Mouse (Mus musculus): ENCODE data around the gene Cxcr6. TPM values are rescaled to one million over a fixed set of nuclear protein-coding genes. Genes with fewer than 3 reads are reported as not detected.

Cxcr6 gene
- polyA plus RNA-seq, 2 experiments = 0.04 to 0.18 TPM

DNA sequence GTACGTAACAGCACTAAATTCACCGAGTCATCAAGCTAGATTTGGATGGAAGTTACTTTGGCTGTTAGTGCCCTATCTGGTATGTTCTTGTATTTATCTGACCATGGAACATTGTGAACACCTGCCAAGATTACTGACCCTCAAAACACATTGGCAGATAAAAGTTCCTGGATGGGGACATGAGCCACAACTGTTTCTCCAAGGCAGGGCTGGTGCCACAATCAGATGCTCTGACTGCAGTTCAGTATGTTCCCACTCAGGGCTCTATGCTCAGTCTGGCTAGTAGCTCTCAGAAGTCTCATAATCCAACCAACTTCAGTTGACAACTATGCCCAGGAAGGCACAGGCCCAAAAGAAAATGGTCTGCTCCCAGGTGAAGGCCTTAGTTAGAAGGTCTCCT is 3.9 kb upstream of the Cxcr6 start:
- Histone ChIP-seq H3K9me3 (ENCODE audit: control insufficient read depth, low read length) (no peaks in the 10 kb centered on the region), H3K27me3 (ENCODE audit: control insufficient read depth, insufficient read depth, low read length) (no peaks in the 10 kb centered on the region), H3K4me2 (ENCODE audit: low read depth) (no peak overlapping the region), H3K27ac (no peak overlapping the region), H3K9ac (replicated peaks) (no peak overlapping the region), H3K4me3 (ENCODE audit: insufficient read depth in 1 of 2, low read depth in 2 of 2, low read length in 2 of 2) (no peak overlapping the region), H3K4me1 (replicated peaks; ENCODE audit: control insufficient read depth in 2 of 2, insufficient read depth in 2 of 2, low read length in 1 of 2) (no peaks in the 10 kb centered on the region), H3K36me3 (replicated peaks; ENCODE audit: control insufficient read depth, insufficient read depth, low read depth) (peaks cover 3% of the 10 kb centered on the region)
- TF ChIP-seq CTCF (IDR thresholded peaks at IDR 0.05; ENCODE audit: low read depth) (no peak), EP300 (IDR thresholded peaks at IDR 0.05; ENCODE audit: low read depth) (no peak)
- no peak for DNase-seq (ENCODE audit: low read depth in 3 of 3, low spot score in 3 of 3)
- no peak for ATAC-seq (ENCODE audit: insufficient read depth)
- WGBS (ENCODE audit: insufficient replicate concordance) = 67% methylated on average over 2 of the region's 2 CpGs

DNA sequence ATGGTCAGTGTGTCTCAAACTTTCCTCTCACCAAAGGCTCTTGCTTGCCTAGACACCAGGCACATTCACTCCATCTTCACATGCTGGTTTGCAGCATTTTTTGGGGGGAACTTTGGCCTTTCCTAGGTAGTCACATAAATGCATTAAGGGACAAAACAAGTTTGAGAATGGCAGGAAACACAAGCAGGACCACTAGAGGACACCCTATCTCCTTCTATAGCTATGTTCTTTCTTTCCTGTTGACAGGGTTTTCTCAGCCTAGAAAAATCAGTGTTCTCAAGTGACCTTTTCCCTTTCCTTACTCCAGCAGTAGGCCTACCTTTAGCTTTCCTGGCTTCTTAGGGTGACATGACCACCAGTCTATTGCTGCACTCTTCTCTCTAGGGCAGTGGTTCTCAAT is 3.4 kb upstream of the Cxcr6 start:
- Histone ChIP-seq H3K27me3 (ENCODE audit: control insufficient read depth, insufficient read depth, low read length) (no peaks in the 10 kb centered on the region), H3K9ac (replicated peaks) (no peak overlapping the region), H3K27ac (no peak overlapping the region), H3K9me3 (ENCODE audit: control insufficient read depth, low read length) (no peaks in the 10 kb centered on the region), H3K4me1 (replicated peaks; ENCODE audit: control insufficient read depth in 2 of 2, insufficient read depth in 2 of 2, low read length in 1 of 2) (no peaks in the 10 kb centered on the region), H3K4me2 (ENCODE audit: low read depth) (no peak overlapping the region), H3K36me3 (replicated peaks; ENCODE audit: control insufficient read depth, insufficient read depth, low read depth) (peaks cover 3% of the 10 kb centered on the region), H3K4me3 (ENCODE audit: insufficient read depth in 1 of 2, low read depth in 2 of 2, low read length in 2 of 2) (no peak overlapping the region)
- DNase-seq (ENCODE audit: low read depth in 3 of 3, low spot score in 3 of 3) (no peak), ATAC-seq (ENCODE audit: insufficient read depth) (no peak)
- TF ChIP-seq CTCF (IDR thresholded peaks at IDR 0.05; ENCODE audit: low read depth) (no peak), EP300 (IDR thresholded peaks at IDR 0.05; ENCODE audit: low read depth) (no peak)

DNA sequence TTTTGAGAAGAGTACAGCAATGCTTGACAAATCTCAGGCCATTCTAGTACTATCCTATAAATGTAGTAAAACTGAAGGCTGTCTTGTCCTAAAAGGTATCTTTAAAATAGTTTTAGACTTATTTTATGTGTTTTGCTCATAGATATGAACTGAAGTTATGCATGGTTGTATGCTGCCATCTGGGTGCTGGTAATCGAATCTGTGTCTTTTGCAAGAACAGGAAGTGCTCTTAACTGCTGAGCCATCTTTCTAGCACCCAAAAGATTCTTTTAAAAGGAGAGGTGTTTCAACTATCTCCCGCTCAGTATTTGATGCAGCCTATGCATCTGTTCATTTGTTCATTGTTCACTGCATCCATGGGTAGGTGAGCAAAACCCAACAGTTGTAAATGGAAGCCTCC is 1.0 kb upstream of the Cxcr6 start:
- H3K4me2 ChIP-seq (ENCODE audit: low read depth) = no peak overlapping the region
- H3K36me3 ChIP-seq (replicated peaks; ENCODE audit: control insufficient read depth, insufficient read depth, low read depth) = peaks cover under 1% of the 10 kb centered on the region; the same call in 1 of the 2 replicates
- H3K27ac ChIP-seq = no peak overlapping the region
- no peak overlapping the region for H3K4me3 ChIP-seq (ENCODE audit: insufficient read depth in 1 of 2, low read depth in 2 of 2, low read length in 2 of 2)
- no peaks in the 10 kb centered on the region for H3K4me1 ChIP-seq (replicated peaks; ENCODE audit: control insufficient read depth in 2 of 2, insufficient read depth in 2 of 2, low read length in 1 of 2)
- TF ChIP-seq CTCF (IDR thresholded peaks at IDR 0.05; ENCODE audit: low read depth) = no peak
- TF ChIP-seq EP300 (IDR thresholded peaks at IDR 0.05; ENCODE audit: low read depth) = no peak
- H3K27me3 ChIP-seq (ENCODE audit: control insufficient read depth, insufficient read depth, low read length) = no peaks in the 10 kb centered on the region
- DNase-seq (ENCODE audit: low read depth in 3 of 3, low spot score in 3 of 3) (no peak), ATAC-seq (ENCODE audit: insufficient read depth) (no peak)
- no peak overlapping the region for H3K9ac ChIP-seq (replicated peaks)
- WGBS (ENCODE audit: insufficient replicate concordance) = 61% methylated on average over 2 of the region's 2 CpGs
- H3K9me3 ChIP-seq (ENCODE audit: control insufficient read depth, low read length) = no peaks in the 10 kb centered on the region

DNA sequence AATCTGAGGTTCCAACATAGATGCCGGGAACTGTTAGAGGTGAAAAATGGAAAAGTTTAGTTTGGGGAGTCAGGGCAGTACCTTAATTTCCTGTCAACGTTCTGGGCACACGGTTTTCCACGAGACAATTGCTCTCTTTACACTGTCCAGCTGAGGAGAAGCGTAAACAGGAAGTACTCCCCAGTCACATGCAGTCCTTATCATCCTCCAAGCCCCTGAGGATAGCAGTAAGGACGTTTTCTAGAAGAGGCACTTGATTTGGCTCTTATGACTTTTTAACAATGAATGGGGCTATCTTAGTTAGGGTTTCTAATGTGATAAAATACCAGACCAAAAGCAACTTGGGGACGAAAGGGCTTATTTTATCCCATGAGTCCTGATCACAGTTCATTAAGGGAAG is 2.3 kb downstream of the Cxcr6 start:
- Histone ChIP-seq H3K9ac (replicated peaks) (no peak overlapping the region), H3K9me3 (ENCODE audit: control insufficient read depth, low read length) (no peaks in the 10 kb centered on the region), H3K36me3 (replicated peaks; ENCODE audit: control insufficient read depth, insufficient read depth, low read depth) (no peaks in the 10 kb centered on the region), H3K4me3 (ENCODE audit: insufficient read depth in 1 of 2, low read depth in 2 of 2, low read length in 2 of 2) (no peak overlapping the region), H3K4me2 (ENCODE audit: low read depth) (no peak overlapping the region), H3K4me1 (replicated peaks; ENCODE audit: control insufficient read depth in 2 of 2, insufficient read depth in 2 of 2, low read length in 1 of 2) (no peaks in the 10 kb centered on the region), H3K27ac (no peak overlapping the region), H3K27me3 (ENCODE audit: control insufficient read depth, insufficient read depth, low read length) (no peaks in the 10 kb centered on the region)
- ATAC-seq (ENCODE audit: insufficient read depth) (no peak), DNase-seq (ENCODE audit: low read depth in 3 of 3, low spot score in 3 of 3) (no peak)
- TF ChIP-seq CTCF (IDR thresholded peaks at IDR 0.05; ENCODE audit: low read depth) (no peak), EP300 (IDR thresholded peaks at IDR 0.05; ENCODE audit: low read depth) (no peak)
- WGBS (ENCODE audit: insufficient replicate concordance) = 35% methylated on average over 7 of the region's 7 CpGs

DNA sequence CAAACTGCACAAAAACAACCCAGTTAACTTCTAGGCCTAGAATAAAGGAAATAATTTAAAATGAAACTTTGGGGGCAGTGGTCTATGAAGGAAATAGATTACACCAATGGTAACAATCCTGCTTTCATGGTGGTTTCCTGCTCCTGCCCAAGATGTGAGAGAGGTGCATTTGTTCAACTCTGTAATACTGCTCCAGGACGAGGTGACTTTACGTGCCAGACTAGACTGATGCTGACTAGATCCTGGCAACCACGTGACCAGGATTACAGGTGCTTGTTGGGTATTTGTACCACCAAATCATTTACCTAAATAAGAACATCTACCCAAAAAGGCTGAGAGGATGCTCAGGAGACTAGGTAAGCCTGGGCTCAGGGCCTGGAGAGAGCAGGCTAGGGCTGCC is 5.6 kb downstream of the Cxcr6 start:
- no peak for DNase-seq (ENCODE audit: low read depth in 3 of 3, low spot score in 3 of 3)
- ATAC-seq (ENCODE audit: insufficient read depth) = no peak
- Histone ChIP-seq H3K4me2 (ENCODE audit: low read depth) (no peak overlapping the region), H3K36me3 (replicated peaks; ENCODE audit: control insufficient read depth, insufficient read depth, low read depth) (peaks cover 8% of the 10 kb centered on the region), H3K9me3 (ENCODE audit: control insufficient read depth, low read length) (no peaks in the 10 kb centered on the region), H3K27ac (no peak overlapping the region), H3K4me1 (replicated peaks; ENCODE audit: control insufficient read depth in 2 of 2, insufficient read depth in 2 of 2, low read length in 1 of 2) (no peaks in the 10 kb centered on the region), H3K27me3 (ENCODE audit: control insufficient read depth, insufficient read depth, low read length) (no peaks in the 10 kb centered on the region), H3K4me3 (ENCODE audit: insufficient read depth in 1 of 2, low read depth in 2 of 2, low read length in 2 of 2) (no peak overlapping the region), H3K9ac (replicated peaks) (no peak overlapping the region)
- TF ChIP-seq CTCF (IDR thresholded peaks at IDR 0.05; ENCODE audit: low read depth) = no peak
- TF ChIP-seq EP300 (IDR thresholded peaks at IDR 0.05; ENCODE audit: low read depth) = no peak
- 67% methylated on average over 3 of the region's 3 CpGs for WGBS (ENCODE audit: insufficient replicate concordance)
